Mouse (Mus musculus): ENCODE results near the gene Fosl1. TPM values are rescaled to one million over a fixed set of nuclear protein-coding genes. Genes with fewer than 3 reads are reported as not detected.

The Fosl1 gene
- polyA plus RNA-seq, 1 experiment from 2014 or later: not detected

GRCm38 (mm10) chr19:5481398-5481797, 34.1 kb downstream of the Fosl1 start:
- H3K27me3 ChIP-seq (ENCODE audit: control insufficient read depth, insufficient read depth, low read depth, low read length): no peaks in the 10 kb centered on the region
- H3K36me3 ChIP-seq (ENCODE audit: control insufficient read depth, insufficient read depth, low read length): peaks cover 41% of the 10 kb centered on the region
- 87% methylated on average over 10 of the region's 10 CpGs for WGBS

GRCm38 (mm10) chr19:5483386-5484359, 36.3 kb downstream of the Fosl1 start:
- Histone ChIP-seq H3K27me3 (ENCODE audit: control insufficient read depth, insufficient read depth, low read depth, low read length) (no peaks in the 10 kb centered on the region), H3K4me3 (ENCODE audit: low read length) (no peak overlapping the region), H3K9me3 (ENCODE audit: control insufficient read depth, low read length) (no peaks in the 10 kb centered on the region), H3K4me2 (ENCODE audit: low read depth, low read length) (no peak overlapping the region), H3K36me3 (ENCODE audit: control insufficient read depth, insufficient read depth, low read length) (peaks cover 40% of the 10 kb centered on the region), H3K9ac (ENCODE audit: low read length) (no peak overlapping the region), H3K4me1 (replicated peaks; ENCODE audit: control insufficient read depth, insufficient read depth, low read length) (peaks cover 40% of the 10 kb centered on the region), H3K27ac (ENCODE audit: low read length) (peak overlapping the region; percentile 83; the same call in 1 of the 2 replicates)
- WGBS: 89% methylated on average over 19 of the region's 19 CpGs
- no peak for ATAC-seq (ENCODE audit: low read depth)

More at GRCm38 (mm10) chr19:5481398-5481797, 34.1 kb downstream of the Fosl1 start:
- no peak overlapping the region for H3K4me2 ChIP-seq (ENCODE audit: low read depth, low read length)
- H3K4me1 ChIP-seq (replicated peaks; ENCODE audit: control insufficient read depth, insufficient read depth, low read length): peaks cover 29% of the 10 kb centered on the region
- no peak for ATAC-seq (ENCODE audit: low read depth)
- H3K9ac ChIP-seq (ENCODE audit: low read length): no peak overlapping the region
- no peak overlapping the region for H3K27ac ChIP-seq (ENCODE audit: low read length)
- no peak overlapping the region for H3K4me3 ChIP-seq (ENCODE audit: low read length)
- no peaks in the 10 kb centered on the region for H3K9me3 ChIP-seq (ENCODE audit: control insufficient read depth, low read length)

GRCm38 (mm10) chr19:5484496-5484895, 37.1 kb downstream of the Fosl1 start:
- Histone ChIP-seq H3K4me3 (ENCODE audit: low read length) (no peak overlapping the region), H3K27ac (ENCODE audit: low read length) (peak overlapping the region; percentile 83), H3K9me3 (ENCODE audit: control insufficient read depth, low read length) (no peaks in the 10 kb centered on the region), H3K4me2 (ENCODE audit: low read depth, low read length) (no peak overlapping the region), H3K4me1 (replicated peaks; ENCODE audit: control insufficient read depth, insufficient read depth, low read length) (peaks cover 40% of the 10 kb centered on the region), H3K36me3 (ENCODE audit: control insufficient read depth, insufficient read depth, low read length) (peaks cover 33% of the 10 kb centered on the region), H3K9ac (ENCODE audit: low read length) (0 out of 2 replicates have a peak overlapping the region, but pooled peaks have one; percentile 6), H3K27me3 (ENCODE audit: control insufficient read depth, insufficient read depth, low read depth, low read length) (no peaks in the 10 kb centered on the region)
- 64% methylated on average over 5 of the region's 5 CpGs for WGBS
- ATAC-seq (ENCODE audit: low read depth): no peak

GRCm38 (mm10) chr19:5485371-5485770, 38.0 kb downstream of the Fosl1 start:
- Histone ChIP-seq H3K36me3 (ENCODE audit: control insufficient read depth, insufficient read depth, low read length) (peaks cover 27% of the 10 kb centered on the region), H3K27ac (ENCODE audit: low read length) (peak overlapping the region; percentile 83), H3K9ac (ENCODE audit: low read length) (0 out of 2 replicates have a peak overlapping the region, but pooled peaks have one; percentile 7)

GRCm38 (mm10) chr19:5485821-5486220, 38.5 kb downstream of the Fosl1 start:
- Histone ChIP-seq H3K4me2 (ENCODE audit: low read depth, low read length) (no peak overlapping the region), H3K27me3 (ENCODE audit: control insufficient read depth, insufficient read depth, low read depth, low read length) (no peaks in the 10 kb centered on the region), H3K27ac (ENCODE audit: low read length) (peak overlapping the region; percentile 83), H3K9ac (ENCODE audit: low read length) (peak overlapping the region; percentile 24; the same call in 1 of the 2 replicates), H3K9me3 (ENCODE audit: control insufficient read depth, low read length) (no peaks in the 10 kb centered on the region), H3K4me3 (ENCODE audit: low read length) (no peak overlapping the region), H3K36me3 (ENCODE audit: control insufficient read depth, insufficient read depth, low read length) (peaks cover 27% of the 10 kb centered on the region), H3K4me1 (replicated peaks; ENCODE audit: control insufficient read depth, insufficient read depth, low read length) (peaks cover 45% of the 10 kb centered on the region)
- ATAC-seq (ENCODE audit: low read depth): no peak
- 91% methylated on average over 7 of the region's 7 CpGs for WGBS

More at GRCm38 (mm10) chr19:5485371-5485770, 38.0 kb downstream of the Fosl1 start:
- Histone ChIP-seq H3K4me3 (ENCODE audit: low read length) (no peak overlapping the region), H3K9me3 (ENCODE audit: control insufficient read depth, low read length) (no peaks in the 10 kb centered on the region), H3K27me3 (ENCODE audit: control insufficient read depth, insufficient read depth, low read depth, low read length) (no peaks in the 10 kb centered on the region), H3K4me2 (ENCODE audit: low read depth, low read length) (no peak overlapping the region), H3K4me1 (replicated peaks; ENCODE audit: control insufficient read depth, insufficient read depth, low read length) (peaks cover 45% of the 10 kb centered on the region)
- no peak for ATAC-seq (ENCODE audit: low read depth)
- 67% methylated on average over 8 of the region's 8 CpGs for WGBS

GRCm38 (mm10) chr19:5486286-5486685, 38.9 kb downstream of the Fosl1 start:
- peak overlapping the region; percentile 83 for H3K27ac ChIP-seq (ENCODE audit: low read length)
- H3K4me3 ChIP-seq (ENCODE audit: low read length): no peak overlapping the region; the same call in 1 of the 2 replicates

GRCm38 (mm10) chr19:5486771-5487170, 39.4 kb downstream of the Fosl1 start:
- Histone ChIP-seq H3K9ac (ENCODE audit: low read length) (no peak overlapping the region), H3K27ac (ENCODE audit: low read length) (peak overlapping the region; percentile 83), H3K4me3 (ENCODE audit: low read length) (no peak overlapping the region), H3K4me1 (replicated peaks; ENCODE audit: control insufficient read depth, insufficient read depth, low read length) (peaks cover 46% of the 10 kb centered on the region), H3K9me3 (ENCODE audit: control insufficient read depth, low read length) (no peaks in the 10 kb centered on the region), H3K27me3 (ENCODE audit: control insufficient read depth, insufficient read depth, low read depth, low read length) (no peaks in the 10 kb centered on the region), H3K36me3 (ENCODE audit: control insufficient read depth, insufficient read depth, low read length) (peaks cover 19% of the 10 kb centered on the region), H3K4me2 (ENCODE audit: low read depth, low read length) (peak overlapping the region; percentile 22; the same call in 1 of the 2 replicates)
- WGBS: 77% methylated on average over 4 of the region's 4 CpGs
- ATAC-seq (ENCODE audit: low read depth): no peak

More at GRCm38 (mm10) chr19:5486286-5486685, 38.9 kb downstream of the Fosl1 start:
- 59% methylated on average over 8 of the region's 8 CpGs for WGBS
- peaks cover 45% of the 10 kb centered on the region for H3K4me1 ChIP-seq (replicated peaks; ENCODE audit: control insufficient read depth, insufficient read depth, low read length)
- no peaks in the 10 kb centered on the region for H3K9me3 ChIP-seq (ENCODE audit: control insufficient read depth, low read length)
- H3K4me2 ChIP-seq (ENCODE audit: low read depth, low read length): peak overlapping the region; percentile 22; the same call in 1 of the 2 replicates
- ATAC-seq (ENCODE audit: low read depth): no peak
- peak overlapping the region; percentile 24; the same call in 1 of the 2 replicates for H3K9ac ChIP-seq (ENCODE audit: low read length)
- no peaks in the 10 kb centered on the region for H3K27me3 ChIP-seq (ENCODE audit: control insufficient read depth, insufficient read depth, low read depth, low read length)
- peaks cover 24% of the 10 kb centered on the region for H3K36me3 ChIP-seq (ENCODE audit: control insufficient read depth, insufficient read depth, low read length)

- ATAC-seq (ENCODE audit: low read depth): peak; percentile 78
- peak within 1 kb of the TSS; percentile 94 for H3K4me2 ChIP-seq (ENCODE audit: low read depth, low read length)
- peaks cover 16% of the 10 kb centered on the region for H3K36me3 ChIP-seq (ENCODE audit: control insufficient read depth, insufficient read depth, low read length)
- peak within 1 kb of the TSS; percentile 58 for H3K4me3 ChIP-seq (ENCODE audit: low read length)
- no peaks in the 10 kb centered on the region for H3K27me3 ChIP-seq (ENCODE audit: control insufficient read depth, insufficient read depth, low read depth, low read length)
- H3K9ac ChIP-seq (ENCODE audit: low read length): peak within 1 kb of the TSS; percentile 82
- H3K4me1 ChIP-seq (replicated peaks; ENCODE audit: control insufficient read depth, insufficient read depth, low read length): peaks cover 51% of the 10 kb centered on the region
- peak within 1 kb of the TSS; percentile 98 for H3K27ac ChIP-seq (ENCODE audit: low read length)
- no peaks in the 10 kb centered on the region for H3K9me3 ChIP-seq (ENCODE audit: control insufficient read depth, low read length)
- under 1% methylated on average over 39 of the region's 39 CpGs for WGBS
Measured at GRCm38 (mm10) chr19:5487768-5488550, 40.6 kb downstream of the Fosl1 start, which contains the start of gene Mus81. Gene Mus81 (minus strand): TSS chr19:5488402.

Measured in lung, embryonic 16.5 days (tissue).